Mouse (Mus musculus) layer of hippocampus, adult 2 months (tissue): ENCODE measurements at regions not wholly inside any gene's neighbourhood (a gene's known extent, or its start where the extent isn't known, plus 50 kb on each side); places are given as distances from the start of the nearest gene placed in this dataset.

Source experiments
- DNase-seq, 2 experiments: peaks; one replicate each; pipeline ENCODE4 v3.0.0; 2022; ENCODE audit warnings: low spot score in 2 of 2
- H3K27ac ChIP-seq: fragments of 200-600 bp; 2 replicates; pipeline ENCODE4 v1.8.1; 2022
- H3K4me3 ChIP-seq: fragments of 200-600 bp; 2 replicates; pipeline ENCODE4 v1.8.1; 2022; ENCODE audit warnings: mild to moderate bottlenecking
- CTCF ChIP-seq: fragments of 200-600 bp; conservative IDR thresholded peaks from 2 replicates; pipeline ENCODE4 v1.8.1; 2022; ENCODE audit warnings: antibody characterized with exemption, mild to moderate bottlenecking, moderate library complexity

DNA sequence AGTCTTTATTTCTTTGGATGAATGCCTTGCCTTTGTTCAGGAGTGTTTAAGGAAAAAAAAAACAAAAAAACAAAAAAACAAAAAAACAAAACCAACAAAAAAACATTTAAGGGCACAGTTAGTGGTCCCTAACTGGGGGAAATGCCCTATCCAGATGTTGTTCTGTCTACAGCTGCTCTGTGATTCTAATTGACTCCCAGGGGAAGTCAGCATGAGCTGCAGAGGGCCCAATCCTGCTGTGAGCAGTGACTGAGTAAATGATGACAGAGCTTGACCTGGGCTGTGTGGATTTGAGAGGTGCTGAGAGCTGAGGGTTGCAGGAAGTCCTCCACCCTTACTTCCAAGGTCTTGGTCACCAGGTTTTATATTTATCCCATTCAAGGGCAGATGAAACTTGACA is 812.5 kb downstream of the Robo1 start:
- no peak for DNase-seq
- TF ChIP-seq CTCF: no peak
- Histone ChIP-seq H3K27ac (no peak overlapping the region), H3K4me3 (no peak overlapping the region)

GRCm38 (mm10) chr16:73117338-73117737 is 809.2 kb downstream of the Robo1 start:
- H3K27ac ChIP-seq: no peak overlapping the region
- TF ChIP-seq CTCF: no peak
- DNase-seq: no peak
- H3K4me3 ChIP-seq: no peak overlapping the region

- H3K4me3 ChIP-seq: peak overlapping the region; percentile 15; the same call in 1 of the 2 replicates
- TF ChIP-seq CTCF: no peak
Measured at GRCm38 (mm10) chr16:73108021-73108452, 799.9 kb downstream of the Robo1 start.

GRCm38 (mm10) chr16:73107608-73108007 is 799.5 kb downstream of the Robo1 start:
- Histone ChIP-seq H3K27ac (no peak overlapping the region), H3K4me3 (0 out of 2 replicates have a peak overlapping the region, but pooled peaks have one; percentile 15)
- TF ChIP-seq CTCF: no peak
- no peak for DNase-seq

More at GRCm38 (mm10) chr16:73108021-73108452, 799.9 kb downstream of the Robo1 start:
- DNase-seq: no peak
- no peak overlapping the region for H3K27ac ChIP-seq

DNA sequence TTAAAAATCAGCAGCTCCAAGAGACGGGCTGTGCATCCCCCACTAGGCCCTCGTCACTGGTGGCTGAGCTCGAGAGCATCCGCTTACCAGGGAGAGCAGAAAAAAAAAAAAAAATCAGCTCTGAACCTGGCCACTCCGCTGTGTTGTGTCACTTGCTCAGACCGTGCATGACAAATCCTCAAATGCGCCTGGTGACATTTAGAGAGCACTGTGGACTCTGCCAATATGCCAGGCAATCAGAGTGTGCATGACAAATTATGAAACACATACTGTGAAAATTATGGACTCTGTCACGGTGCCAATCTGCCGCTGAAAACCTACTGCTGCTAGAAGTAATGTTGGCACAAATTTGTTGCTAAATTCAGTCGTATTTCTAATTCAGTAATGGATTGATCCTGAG is 797.4 kb downstream of the Robo1 start:
- peak; percentile 66 for DNase-seq
- H3K27ac ChIP-seq: peak overlapping the region; percentile 29; the same call in 1 of the 2 replicates
- H3K4me3 ChIP-seq: no peak overlapping the region; the same call in 1 of the 2 replicates
- TF ChIP-seq CTCF: no peak

- no peak for TF ChIP-seq CTCF
- Histone ChIP-seq H3K27ac (no peak overlapping the region), H3K4me3 (no peak overlapping the region)
- DNase-seq: no peak
Measured at GRCm38 (mm10) chr16:73100273-73100672, 792.2 kb downstream of the Robo1 start.

DNA sequence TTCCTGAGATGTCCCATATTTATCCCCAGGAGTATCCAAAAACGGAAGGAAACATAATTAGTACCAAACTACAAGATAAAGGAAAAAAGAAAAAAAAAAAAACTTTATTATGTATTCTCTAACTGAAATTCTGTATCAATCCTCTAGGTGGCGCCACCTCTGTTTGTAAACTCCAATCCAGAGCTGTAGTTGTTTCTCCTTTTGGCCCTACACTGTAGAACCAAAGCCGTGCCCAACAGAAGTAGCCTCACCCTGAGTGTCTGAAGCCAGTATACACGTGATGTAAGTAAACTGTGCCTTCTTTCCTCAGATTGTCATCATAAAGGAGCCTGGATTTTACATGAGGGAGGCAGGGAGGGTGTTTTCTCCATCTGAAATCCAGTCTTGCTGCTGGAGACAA is 790.7 kb downstream of the Robo1 start:
- peak in 1 of 2 experiments; percentile 25 for DNase-seq
- no peak overlapping the region for H3K27ac ChIP-seq
- peak; percentile 84 for TF ChIP-seq CTCF
- H3K4me3 ChIP-seq: no peak overlapping the region

DNA sequence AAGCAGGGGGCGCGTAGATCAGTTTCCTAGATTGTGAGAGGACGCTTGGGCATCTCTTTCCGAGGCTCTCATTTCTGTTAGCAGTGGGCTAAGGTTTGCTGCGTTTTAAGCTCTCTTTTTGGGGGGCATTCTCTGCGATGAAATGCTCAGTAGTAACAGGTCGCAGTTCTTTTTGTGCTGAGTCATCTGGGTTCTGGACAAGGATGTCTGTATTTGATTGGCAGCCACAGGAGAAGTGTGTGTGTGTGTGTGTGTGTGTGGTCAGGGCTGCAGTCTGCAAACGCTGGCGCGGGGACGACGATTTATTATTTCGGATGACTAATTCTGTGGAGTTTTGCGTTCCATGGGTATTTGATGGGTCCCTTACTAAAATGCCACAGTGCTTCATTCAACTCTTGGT is 789.1 kb downstream of the Robo1 start:
- TF ChIP-seq CTCF: no peak
- Histone ChIP-seq H3K27ac (no peak overlapping the region), H3K4me3 (no peak overlapping the region; the same call in 1 of the 2 replicates)
- no peak for DNase-seq

DNA sequence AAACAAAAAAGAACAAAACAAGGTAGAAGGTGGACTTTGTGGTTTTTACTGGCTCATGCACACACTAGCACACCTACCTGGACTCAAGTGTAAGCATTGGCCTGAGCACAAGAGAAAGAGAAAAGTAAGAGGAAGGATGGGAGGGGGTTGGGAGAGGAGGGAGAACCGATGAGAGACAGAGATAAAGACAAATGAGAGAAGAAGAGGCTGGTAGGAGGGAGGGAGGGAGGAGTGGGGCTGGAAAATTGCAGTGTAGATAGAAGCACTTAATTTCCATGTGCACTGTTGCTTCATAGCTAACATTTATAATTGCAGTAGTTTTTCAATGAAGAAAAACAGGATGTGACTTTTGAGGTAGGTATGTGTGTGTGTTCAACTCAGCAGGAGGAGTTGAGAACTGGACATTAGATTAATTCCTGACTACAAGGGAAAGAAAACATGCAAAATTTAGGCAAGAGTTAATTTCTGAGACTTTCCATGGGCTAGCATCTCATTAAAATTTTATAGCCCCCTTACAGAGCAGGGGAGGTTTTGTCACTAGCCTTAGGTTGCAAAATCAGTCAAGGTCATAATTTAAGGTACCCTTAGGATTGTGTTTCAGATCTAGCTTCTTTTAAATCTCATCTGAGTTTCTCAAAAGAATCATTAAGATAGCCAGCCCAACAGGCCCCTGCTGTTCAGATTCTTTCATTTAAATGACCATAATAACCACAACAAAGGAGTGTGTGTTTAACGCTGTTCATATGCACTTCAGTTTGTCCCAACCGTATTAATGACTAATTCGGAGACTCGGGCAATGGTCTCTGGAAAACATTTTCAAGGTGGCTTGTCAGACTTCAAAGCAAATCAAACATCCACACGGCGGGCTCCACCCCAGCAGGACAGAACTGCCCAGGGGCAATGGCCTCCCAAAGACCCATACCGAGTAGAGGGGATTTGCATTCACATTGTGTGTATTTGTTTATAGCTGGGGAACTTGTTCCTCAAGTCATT is 788.3 kb downstream of the Robo1 start:
- Histone ChIP-seq H3K4me3 (no peak overlapping the region), H3K27ac (no peak overlapping the region)
- TF ChIP-seq CTCF: no peak
- DNase-seq: no peak
